Mouse (Mus musculus): ENCODE results near the gene Olfr1132.
"Not testable (repeated sequence)": the region's sequence is repeated elsewhere in the genome, so short reads cannot be mapped to it uniquely, and the experiment has no call there.

Olfr1132 gene

DNA sequence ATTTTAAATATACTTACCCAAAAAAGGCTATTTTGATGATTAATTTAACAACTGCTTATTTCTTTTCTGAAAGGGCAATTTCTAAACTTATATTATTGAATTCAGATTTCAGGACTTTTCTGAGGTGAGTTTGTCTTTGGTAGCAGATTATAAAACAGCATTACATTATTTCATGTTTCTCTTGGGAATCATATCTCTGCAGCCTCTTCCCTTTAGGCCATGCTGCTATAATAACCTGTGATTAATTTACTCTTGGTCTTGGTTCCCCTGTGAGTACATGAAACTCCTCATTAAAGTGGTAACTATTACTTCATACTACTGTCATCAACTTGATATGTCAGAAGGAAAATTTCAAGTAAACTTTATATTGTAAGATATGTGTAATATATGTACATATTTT is at the start of gene Olfr1132:
Gene Olfr1132 (minus strand): TSS at position 101 of the 400 bp plus-strand sequence.
- DNase-seq = no peak

DNA sequence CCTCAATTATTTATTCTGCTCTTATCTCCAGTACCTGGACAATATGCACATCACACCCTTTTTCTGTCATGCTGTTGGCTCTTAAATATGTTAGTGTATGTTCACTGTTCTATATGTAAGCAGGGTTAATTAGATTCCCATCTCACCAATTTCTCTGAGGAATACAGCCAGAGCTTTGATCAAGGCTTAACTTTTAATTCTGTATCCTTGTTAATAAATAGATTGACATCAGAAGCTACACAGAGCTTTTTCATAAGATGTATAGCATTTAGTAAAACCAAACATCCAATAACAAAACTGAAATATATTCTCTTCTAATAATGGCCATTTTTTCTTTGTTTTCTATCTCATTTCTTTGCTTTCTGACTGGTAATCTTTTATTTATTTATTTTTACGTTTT is 36.2 kb upstream of the Olfr1132 start, which contains the start of gene Olfr1135:
Gene Olfr1135 (minus strand): TSS at position 101 of the 400 bp plus-strand sequence.
- no peak for DNase-seq

DNA sequence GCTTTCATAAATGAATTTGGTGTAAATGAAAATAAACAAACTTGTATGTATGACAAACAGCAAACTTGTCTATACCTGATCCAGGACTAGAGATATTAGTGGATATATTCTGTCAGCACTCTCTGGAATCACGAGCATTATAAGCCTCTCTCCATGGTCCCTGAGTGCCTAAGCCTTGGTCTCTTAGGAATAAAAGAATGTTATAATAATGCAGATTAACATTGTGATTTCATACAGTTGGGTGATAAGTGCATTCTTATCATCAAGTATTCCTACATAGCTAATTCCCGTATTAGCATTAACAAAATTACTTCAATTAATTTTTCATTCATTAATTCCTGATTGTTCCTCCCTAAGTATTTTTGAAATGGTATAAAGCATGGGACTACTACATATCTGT is 21.0 kb upstream of the Olfr1132 start, which contains the start of gene Olfr1134:
Gene Olfr1134 (minus strand): TSS at position 101 of the 400 bp plus-strand sequence.
- no peak for DNase-seq

DNA sequence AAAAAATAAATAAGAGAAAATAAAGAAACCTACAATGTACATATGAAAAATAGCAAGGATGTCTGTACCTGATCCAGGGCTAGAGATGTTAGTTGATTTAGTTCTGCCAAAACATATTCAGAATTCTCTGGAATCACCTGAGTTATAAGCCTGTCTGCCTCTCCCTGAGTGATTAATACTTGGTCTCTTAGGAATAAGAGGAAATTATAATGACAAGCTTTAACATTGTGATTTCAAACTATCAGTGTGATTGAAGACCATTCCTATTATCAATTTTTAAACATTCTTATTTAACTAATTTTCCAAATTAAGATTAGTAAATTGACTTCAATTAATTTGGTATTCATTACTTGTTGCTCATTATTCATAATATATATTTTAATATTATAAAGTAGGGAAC is 9.9 kb upstream of the Olfr1132 start, which contains the start of gene Olfr1133:
Gene Olfr1133 (minus strand): TSS at position 101 of the 400 bp plus-strand sequence.
- DNase-seq = no peak

DNA sequence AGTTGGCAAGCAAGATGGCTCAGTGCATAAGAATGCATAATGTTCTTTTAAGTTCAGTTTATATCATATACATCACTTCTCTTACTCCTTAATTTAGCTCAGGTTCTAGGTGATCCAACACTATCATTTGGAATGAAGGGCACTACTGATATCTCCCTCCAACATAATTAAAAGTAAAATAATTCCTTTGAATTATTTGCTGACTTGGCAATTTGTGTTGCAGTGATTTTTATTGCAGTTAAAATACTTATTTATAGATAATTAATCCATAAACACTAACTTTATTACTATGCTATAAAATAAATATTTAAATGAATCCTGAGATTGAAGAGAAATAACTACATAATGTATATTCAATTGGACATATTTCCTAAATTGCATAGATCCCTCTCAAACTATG is 5.1 kb upstream of the Olfr1132 start:
- DNase-seq = no peak

DNA sequence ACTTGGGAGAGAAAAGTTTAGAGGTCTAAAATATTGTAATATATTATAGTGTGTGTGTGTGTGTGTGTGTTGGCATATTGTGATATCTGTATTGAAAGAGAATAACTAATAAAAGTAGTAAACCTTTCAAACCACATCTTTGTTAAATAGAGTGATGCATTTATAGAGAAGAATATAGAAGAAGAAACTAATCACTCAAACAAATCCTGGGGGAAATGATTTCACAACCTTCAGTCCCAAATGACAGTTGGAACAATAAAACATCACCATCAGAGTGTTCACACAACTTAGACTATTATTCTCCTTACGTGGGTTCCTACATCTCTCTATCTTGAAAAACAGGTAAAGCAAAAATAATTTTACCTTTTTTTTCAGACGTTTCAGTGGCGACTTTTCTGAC is 10.5 kb downstream of the Olfr1132 start, which contains the start of gene Olfr1131:
Gene Olfr1131 (plus strand): TSS at position 301 of the 400 bp plus-strand sequence.
- no peak for DNase-seq

DNA sequence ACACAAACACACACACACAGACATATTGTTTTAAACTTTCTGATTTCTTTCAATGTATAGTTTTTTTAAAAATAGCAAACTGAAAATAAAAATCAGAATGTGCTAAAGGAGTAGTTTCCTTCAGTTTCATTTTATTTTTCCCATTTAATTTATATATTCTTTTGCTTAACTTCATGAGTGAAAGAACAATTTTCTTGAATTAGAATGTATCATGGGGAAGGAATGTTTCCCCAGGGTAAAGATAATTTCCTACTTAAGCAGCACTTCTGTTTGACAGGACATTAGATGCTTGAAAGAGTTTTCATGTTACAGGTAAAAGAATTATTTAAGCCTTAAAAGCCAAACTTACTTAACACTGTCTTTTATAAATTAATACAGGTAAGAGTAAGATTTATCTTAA is 31.4 kb downstream of the Olfr1132 start, which contains the start of gene Olfr1130:
Gene Olfr1130 (plus strand): TSS at position 301 of the 400 bp plus-strand sequence.
- not testable (repeated sequence) for DNase-seq
